Mouse (Mus musculus): ENCODE measurements around the gene 4930518I15Rik.

Gene 4930518I15Rik

DNA sequence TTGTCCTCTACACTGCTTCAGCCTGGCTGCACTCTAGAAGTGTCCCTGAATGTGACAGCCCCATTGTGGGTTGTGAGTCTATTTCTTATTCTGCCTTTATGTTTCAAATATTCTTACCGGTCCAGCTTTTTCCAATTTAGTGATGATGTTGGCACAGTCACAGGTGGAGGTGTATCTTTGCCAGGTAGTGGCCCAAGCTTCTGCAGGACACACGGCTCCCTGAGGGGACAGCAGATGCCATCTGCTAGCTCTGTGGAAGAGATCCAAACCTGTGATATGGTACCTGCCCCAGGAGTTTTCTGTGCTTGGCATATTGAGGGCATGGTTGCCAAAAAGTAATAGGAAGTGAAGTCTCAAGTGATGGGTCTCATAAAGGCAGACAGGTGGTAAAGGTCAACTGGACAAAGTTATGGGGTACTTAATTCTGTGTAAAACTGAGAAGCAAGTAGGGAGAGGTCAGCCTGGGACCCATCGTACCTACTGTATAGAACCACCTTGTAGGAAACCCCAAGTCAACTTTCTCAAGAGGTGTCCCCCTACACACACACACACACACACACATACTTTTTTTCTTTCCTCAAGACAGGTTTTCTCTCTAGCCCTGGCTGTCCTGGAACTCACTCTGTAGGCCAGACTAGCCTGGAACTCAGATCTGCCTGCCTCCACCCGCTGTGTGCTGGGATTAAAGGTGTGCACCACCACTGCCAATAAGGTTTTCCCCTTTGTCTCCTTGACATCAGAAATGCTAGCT is 17.2 kb upstream of the 4930518I15Rik start:
- peak; percentile 87 to 93 for DNase-seq

DNA sequence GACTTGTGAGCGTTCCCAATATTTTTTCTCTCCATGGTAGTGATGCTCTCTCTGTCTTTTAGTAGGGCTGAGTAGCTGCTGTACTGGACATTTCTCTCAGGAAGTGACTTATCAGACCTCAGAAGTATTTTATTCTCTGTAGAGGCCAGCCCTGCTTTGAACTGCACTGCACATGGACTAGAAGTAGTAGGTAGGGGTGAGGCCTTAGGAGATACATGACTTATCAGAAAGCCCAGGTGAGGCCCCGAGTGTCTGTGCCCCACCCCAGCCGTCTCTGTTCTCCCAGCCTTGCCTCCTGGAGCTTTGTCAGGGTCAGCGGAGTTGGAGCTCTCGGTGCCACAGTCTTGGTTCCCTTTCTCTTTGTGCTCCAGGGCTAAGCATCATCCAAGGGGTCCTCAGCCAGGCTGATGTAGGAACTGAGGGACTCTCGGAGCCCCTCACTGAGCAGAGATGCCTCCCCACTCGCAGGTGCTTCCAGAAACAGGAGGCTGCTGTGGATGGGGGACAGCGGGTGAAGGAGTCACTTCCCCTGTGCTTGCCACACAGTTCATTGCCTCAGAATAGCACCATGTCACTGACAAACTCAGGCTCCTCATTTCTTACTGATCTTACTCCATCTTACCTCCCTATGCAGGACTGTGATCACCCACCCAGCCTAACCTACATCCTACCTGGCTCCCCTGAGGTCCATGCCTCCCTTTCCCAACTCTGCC is 16.5 kb upstream of the 4930518I15Rik start:
- no peak for DNase-seq

DNA sequence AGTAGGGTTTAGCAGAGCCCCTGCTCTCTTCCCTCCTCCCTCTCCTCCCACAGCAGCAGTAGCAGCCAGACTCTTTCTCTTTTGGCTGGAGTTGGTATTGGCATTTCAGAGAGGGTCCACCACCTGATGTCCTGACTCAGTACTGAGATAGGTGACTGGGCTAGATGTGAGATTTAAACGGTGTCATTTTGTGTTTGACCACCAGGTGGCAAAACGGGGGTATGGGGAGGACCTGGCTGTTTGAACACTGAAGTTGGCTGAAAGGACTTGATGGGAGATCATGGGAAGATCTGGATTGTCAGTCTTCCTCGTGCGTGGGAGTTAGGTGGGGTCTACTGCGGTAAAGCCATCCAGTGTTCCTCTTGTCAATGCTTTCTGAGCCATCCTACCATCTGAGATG is 15.9 kb upstream of the 4930518I15Rik start:
- DNase-seq: peak; percentile 86 to 87

DNA sequence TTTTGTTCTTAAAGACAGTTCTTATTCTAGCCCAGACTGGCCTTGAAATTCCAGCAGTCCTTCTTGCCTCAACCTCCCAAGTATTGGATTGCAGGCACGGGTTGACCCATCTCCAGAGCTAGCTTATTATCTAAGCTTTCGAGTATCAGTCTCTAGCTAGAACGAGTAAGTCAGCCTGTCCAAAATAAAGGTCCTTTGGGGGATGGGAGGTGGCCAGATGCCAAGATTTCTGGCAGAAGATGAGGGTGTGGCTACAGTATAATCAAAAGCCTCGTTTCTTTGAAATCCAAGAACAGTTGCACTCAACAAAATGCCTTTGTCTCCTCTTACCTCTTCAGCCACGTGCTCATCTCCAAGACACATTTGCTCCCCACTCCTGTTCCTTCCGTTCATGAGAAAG is 12.8 kb upstream of the 4930518I15Rik start:
- peak in 1 of 2 experiments; percentile 72 for DNase-seq

DNA sequence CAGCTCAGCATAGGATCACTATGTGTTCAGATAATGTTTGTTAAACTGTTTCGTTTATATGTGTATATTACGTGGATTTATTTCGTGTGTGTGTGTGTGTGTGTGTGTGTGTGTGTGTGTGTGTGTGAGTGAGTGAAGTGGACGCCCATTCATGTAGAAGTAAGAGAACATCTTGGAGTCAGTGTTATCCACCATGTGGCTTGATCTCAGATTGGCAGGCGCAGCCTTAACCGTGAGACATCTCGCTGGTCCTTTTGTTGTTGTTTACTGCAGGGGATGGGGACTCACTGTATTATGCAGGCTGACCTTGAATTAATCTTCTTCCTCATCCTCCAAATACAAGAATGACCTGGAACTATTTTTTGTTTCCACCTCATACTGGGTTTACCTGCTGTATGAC is 11.8 kb upstream of the 4930518I15Rik start:
- DNase-seq: peak in 1 of 2 experiments; percentile 58

DNA sequence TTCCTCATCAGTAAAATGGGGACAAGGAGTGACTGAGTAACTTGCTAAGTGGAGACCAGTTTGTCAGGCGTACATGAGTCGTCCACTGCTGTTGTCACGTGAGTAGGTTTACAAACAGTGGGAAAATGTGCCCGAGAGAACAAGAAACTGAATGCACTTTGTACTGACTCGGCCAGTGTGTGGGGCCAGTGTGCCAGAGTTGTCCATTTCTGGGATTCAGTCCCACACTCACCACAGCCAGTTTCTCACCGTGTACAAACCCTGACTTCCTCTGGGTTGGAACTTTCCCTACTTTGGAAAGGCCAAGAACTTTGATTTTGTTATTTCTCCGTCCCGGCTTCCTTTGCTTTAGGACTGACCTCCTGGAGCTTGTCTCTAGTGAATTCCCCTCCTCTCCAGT is 11.2 kb upstream of the 4930518I15Rik start:
- DNase-seq: peak in 1 of 2 experiments; percentile 48

DNA sequence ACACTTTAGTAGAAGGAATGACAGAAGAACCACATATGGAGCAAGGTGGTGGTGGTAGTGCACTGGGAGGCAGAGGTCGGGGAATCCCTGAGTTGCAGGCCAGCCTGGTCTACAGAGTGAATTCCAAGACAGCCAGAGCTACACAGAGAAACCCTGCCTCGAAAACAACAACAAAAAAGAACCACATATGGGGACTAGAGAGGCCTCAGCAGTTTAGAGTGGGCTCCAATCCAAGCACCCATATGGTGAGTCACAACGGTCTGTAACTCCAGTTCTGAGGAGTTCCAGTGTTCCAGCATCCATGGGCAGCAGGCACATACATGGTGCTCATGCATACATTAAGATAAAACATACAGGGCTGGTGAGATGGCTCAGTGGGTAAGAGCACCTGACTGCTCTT is 6.7 kb upstream of the 4930518I15Rik start:
- DNase-seq: peak in 1 of 2 experiments; percentile 50

DNA sequence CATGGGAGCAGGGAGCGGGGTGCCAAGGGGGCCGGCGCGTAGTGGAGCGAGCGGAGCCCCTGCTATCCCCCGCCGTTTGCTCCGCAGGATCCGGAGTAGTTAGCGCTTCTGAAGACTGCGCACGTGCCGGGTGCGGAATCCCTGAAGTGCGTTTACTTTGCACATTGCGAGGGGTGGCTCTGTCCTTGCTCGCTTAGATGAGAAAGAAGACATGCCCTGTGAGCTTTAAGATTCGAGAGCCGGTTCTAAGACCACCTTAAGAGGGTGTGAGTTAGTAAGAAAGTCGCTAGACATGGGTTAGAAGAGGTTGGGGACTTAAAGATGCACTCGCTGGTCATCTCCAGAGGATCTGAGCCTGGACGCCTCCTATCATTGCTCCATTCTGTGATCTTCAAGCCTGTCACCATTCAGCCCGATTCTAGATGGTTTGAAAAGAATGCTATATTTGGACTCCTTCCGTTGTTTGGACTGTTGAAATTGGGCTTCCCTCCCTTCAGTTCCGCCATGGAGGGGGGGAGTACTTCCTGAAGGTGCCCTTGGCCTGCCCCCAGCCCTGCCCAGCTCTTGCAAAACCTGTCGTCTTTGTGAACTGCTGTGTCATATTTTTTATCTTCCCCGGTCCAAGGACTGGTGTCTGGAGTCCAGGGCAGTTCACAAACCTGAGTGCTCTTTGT is 5.9 kb upstream of the 4930518I15Rik start:
- DNase-seq: peak; percentile 29 to 56

DNA sequence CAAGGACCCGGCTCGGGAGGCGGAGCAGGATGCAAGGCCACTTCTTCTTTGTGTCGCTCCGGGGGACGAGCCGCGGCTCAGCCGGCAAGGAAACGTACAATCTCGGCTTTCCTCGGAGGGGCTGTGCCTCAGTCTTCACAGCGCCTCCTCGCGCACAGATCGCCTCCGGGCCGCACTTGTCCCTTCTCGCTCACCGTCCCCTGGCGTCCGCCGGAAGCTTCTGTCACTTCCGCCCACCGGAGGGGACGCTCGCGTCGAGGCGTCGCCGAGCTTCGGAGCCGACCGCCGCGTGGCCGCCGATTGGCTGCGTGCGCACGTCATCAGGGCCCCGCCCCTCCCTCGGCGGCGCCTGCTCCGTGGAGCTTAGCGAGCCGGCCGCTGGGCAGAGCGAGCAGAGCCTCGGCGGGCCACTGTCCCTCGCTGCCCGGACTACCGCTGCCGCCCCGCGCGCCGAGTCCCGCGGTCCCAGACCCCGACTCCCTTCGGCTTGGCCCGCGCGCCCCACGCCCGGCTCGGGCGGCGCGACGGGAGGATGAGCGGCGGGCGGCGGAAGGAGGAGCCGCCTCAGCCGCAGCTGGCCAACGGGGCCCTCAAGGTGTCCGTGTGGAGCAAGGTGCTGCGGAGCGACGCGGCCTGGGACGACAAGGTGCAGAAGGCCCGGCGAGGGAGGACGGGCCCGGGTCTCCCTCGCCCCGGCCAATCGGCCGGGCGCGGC is 5.2 kb upstream of the 4930518I15Rik start, which contains the start of gene Rab5if:
Gene Rab5if (plus strand): TSS at position 357 of the 715 bp plus-strand sequence.
- DNase-seq: peak; percentile 98 to 99

DNA sequence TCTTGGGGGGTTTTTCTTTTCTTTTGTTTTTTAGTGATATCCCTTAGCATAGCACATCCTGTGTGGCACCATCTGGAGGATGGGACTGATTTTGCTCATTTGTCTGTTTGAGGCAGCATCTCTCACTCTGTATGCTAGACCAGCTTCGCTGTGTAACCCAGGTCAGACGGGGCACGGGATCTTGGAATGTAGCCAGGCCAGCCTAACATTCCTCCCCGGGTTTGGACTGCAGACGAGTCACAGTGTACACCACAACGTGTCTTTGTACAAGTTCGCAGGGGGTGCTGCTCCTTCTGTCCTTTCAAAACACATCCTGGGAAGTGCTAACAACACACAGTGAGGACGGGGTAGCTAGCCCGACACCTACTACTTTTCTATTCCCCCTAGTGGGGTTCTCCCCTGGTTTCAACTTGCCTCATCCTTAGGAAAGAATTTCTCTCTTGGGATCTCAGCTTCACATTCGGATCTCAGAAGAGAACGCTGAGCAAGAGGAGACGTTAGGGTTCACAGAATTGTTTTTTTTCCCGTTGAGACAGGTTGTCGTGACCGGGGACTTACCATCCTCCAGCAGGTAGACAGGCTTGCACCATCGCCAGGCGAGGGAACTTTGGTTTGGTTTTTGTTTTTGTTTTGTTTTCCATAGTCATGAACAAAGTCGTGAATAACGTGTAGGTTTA is 4.4 kb upstream of the 4930518I15Rik start:
- DNase-seq: peak; percentile 50 to 59

DNA sequence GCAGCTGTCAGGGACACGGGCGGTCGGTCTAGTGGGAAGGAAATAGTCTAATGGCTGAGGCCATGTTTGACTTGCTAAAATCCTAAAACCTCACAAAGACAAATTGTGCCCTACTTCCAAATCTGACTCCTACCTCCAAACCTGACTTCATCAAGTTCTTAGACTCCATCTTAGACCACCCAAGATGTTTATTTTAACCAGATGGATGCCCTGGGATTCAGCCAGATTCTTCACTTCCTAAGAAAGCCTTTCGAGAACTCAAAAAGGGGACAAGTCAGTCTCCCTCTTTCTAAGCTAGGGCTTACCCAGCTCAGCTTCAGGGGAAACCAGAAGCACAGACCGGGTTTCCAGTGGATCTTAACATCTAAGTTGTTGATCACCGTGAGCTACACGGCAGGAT is 925 bp upstream of the 4930518I15Rik start:
- no peak for DNase-seq

DNA sequence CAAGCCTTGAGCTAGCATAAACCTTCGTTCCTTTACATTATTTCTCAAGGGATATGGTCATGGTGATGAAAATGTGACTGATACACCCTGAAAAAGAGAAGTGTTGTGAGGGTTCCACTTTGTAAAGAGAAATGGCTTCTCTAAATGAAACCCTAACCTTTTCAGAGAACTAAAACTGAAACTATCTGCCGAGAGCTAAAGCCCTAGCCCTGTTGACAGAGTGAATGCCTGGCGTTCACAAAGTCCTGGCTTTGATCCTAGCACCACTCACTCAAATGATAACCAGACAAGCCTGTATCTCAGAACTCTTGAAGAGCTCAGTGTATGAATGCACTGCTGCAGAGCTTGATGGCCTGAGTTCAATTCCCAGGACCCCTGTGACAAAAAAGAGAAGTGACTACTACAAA is 358 bp downstream of the 4930518I15Rik start:
- DNase-seq: no peak

DNA sequence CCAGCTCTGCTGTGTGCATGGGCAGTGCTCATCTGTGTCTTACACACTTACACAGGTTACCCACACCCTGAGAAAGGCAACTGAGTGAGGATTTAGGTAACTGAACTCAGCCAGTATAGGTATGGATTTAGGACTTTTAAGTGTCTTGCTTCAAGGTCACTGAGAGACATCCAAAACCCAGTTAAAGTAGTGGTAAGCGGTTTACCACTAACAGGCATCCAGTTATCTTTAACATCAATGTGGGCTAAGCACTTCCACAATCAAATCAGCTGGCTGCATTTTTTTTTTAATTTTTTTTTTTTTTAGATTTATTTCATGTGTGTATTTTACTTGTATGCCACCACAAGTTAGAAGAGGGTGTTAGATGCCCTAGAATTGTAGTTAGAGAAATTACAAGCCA is 1.4 kb downstream of the 4930518I15Rik start:
- DNase-seq: no peak

DNA sequence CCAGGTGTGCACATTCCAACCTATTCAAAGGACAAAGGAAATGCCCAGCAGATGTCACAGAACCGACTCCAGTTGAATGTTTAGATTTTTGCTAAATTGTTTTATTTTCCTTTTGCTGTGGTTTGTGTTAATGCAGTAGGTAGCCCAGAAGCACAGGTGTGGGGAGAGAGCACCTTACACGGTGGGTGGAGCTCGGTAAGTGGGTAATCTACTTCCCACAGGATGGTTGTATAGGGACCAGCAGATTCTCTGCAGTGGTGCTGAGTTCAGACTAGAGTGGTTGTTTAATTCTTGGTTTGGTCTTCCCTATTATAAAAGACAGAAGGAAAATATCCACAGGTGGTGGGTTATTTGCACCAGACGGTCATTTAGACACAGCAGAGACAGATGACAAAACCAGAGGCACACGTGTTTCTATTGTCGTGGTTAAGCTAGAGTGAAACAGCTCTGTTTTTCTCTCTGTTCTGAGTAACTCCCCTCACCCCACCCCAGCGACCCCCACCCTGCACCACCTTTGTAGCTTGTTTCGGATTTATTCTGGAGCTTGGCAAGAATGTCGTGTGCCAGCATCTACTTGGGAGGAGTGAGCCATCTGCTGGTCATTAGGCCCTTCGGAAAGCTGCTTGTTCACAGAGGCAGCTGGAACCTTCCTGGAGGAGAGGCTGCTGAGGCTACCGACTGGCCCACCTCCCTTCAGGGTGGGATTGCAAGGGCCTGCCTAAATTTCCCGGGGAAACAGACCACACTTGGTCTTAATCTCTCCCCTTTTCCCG is 3.6 kb downstream of the 4930518I15Rik start:
- DNase-seq: peak; percentile 74 to 76

DNA sequence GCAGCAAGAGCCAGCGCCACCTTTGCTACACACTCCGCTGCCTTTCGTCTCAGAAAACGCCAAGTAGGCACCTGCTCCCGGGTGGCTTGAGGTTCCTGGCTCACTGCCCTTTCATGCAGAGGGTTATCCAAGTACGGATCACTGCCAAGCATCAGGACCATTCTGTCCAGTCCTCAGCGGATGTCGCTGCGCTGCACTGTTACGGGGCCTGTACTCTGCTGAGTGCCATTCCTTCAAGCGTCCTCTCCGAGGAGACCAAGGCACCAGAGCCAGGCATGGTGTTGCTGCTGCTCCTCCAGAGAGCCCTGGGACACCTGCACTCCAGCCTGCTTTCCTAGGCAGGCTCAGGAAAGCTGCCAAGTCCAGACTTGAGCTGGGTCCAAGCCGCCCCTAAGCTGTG is 4.2 kb downstream of the 4930518I15Rik start:
- DNase-seq: peak in 1 of 2 experiments; percentile 26

DNA sequence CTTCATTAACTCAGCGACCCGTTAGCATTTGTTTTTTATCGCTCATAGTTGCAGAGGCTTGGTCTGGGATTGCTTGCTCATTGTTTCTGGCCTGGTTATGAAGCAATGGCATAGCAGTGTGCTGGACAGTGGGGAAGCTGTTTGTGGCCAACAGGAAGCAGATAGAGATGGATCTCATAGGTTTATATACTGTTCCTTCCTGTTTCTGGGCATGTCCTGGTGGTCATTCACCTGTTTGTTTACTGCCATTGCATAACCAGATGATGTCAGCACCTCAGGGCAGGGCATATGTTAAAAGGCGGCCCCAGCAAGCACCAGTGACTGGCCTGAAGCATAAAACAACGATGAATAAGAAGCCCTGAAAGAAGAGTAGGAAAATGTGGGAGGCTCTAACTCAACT is 7.2 kb downstream of the 4930518I15Rik start:
- DNase-seq: no peak

DNA sequence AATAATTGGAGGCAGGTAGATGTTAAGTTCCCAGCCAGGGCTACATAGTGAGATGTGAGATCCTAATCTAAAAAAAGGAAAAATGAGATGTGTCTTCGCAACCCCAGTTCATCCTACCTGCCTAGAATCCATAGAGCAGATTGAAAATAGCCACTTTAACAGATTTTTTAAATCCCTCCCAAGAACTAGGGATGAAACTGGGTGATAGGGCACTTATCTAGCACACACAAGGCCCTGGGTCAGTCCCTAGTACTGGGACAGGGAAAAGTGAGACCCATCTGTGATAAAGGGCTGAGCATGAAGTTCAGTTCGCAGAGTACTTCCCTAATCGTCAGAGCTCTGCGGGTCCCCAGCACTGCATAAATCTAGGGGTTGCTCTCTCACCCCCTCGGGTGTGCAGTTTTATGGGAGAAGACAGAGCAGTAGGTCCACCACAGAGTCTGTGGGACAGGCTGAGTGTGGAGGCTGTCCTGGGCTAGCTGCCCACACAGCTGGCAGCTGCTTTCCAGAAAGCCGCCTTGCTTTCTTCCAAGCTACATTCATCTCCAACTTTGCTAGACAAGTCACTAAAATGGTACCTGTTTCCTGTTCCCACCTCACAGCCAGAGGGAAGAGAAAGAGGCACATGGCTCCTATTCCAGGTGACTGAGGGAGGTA is 9.1 kb downstream of the 4930518I15Rik start:
- DNase-seq: no peak

DNA sequence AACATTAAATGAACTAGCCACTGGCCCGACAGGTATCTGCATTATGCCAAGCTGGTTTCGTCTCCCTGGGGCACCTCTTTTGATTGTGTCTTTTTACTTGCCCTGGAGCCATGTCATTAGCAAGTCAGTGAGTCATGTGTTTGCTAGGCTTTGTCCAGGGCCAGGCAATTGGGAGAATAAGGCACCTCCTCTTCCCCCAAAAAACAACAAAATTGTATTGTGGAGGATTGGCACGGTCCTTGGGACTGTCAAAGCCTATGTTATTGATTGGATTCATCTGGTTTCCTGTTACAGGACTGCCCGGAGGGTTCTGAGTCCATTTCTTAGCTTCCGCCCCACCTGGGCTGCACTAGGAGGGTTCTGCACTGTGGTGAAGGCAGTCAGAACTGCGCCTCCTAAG is 10.1 kb downstream of the 4930518I15Rik start:
- DNase-seq: no peak

DNA sequence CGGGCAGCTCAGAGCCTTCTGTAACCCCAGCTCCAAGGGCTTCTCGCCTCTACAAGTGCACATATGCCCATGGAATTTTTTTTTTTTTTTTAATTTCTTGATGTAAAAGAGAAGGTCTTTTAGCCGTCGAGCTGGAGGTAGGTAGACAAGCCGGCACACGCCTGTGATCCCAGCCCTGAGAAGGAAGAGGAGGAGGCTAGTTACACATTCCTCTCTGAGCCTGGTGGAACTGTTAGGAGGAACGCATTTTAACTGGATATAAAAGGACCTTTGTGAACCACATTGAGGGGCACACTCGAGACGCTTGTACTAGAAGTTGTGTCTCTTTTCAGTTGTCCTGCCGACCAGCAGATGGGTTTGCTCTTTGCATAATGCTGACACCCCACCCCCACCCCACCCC is 13.0 kb downstream of the 4930518I15Rik start:
- DNase-seq: no peak

DNA sequence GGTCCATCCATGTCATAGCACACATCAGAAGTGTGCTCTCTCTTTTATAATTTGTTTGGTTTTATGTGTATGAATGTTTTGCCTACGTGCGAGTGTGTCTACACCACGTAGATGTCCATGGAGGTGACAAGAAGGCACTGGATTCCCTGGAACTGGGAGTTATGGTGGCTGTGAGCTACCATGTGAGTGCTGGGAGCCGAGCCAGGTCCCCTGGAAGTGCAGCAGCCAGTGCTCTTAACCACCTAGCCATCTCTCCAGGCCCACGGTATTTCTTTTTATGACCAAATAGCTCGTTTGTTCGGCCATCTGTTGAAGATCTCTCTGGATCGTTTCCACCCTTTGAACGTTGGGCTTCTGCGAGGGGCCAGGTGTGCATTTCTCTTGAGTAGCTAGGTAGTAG is 14.4 kb downstream of the 4930518I15Rik start:
- DNase-seq: peak; percentile 35 to 54

DNA sequence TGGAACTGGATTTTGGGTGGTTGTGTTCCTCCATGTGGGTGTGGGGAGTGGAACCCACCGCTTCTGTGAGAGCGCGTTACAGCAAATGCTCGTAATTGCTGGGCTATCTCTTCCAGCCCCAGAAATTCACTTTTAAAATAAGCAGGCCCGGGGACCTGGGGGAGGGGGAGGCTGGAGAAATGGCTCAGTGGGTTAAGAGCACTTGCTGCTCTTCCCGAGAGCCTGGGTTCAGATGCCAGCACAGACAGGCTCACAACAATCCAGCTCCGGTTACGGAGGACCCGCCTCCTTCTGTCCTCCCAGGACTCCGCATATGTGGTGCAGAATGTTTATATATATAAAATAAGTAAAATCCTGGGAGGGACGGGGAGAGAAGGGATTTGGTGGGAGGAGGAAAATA is 15.0 kb downstream of the 4930518I15Rik start:
- no peak for DNase-seq

All from cerebellum, postnatal 14 days (tissue).